Mouse (Mus musculus) kidney, postnatal 36 days (tissue): ENCODE results near the gene Mettl26.

Experiments
- DNase-seq, 2 experiments: peaks; one replicate each; pipeline ENCODE4 v3.0.0; 2021 to 2022; ENCODE audit warnings: mixed read lengths in 2 of 2

The Mettl26 gene

GRCm38 (mm10) chr17:25874721-25875170 lies at the start of gene Mettl26:
Gene Mettl26 (plus strand): TSS chr17:25875074.
- peak; percentile 93 to 95 for DNase-seq

DNA sequence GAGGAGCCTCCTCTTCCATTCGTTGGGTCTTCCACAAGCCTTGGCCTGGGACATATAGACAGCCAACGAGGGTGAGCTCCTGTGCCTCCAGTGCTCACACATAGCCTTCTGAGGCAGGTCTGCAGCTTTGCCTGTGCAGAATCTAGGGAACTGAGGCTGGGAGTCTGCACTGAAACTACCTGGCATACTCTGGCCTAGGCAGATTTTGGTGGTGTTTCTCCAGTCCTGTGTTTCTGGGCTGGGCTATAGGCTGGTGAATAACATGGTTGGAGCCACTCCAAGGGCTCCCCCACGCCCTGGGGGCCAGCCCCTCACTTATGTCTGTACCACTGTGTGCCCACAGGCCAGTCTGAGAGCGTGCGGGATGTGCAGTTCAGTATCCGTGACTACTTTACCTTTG lies 49.6 kb upstream of the Mettl26 start:
- DNase-seq: no peak

GRCm38 (mm10) chr17:25825984-25826570 lies 48.8 kb upstream of the Mettl26 start:
- no peak for DNase-seq

DNA sequence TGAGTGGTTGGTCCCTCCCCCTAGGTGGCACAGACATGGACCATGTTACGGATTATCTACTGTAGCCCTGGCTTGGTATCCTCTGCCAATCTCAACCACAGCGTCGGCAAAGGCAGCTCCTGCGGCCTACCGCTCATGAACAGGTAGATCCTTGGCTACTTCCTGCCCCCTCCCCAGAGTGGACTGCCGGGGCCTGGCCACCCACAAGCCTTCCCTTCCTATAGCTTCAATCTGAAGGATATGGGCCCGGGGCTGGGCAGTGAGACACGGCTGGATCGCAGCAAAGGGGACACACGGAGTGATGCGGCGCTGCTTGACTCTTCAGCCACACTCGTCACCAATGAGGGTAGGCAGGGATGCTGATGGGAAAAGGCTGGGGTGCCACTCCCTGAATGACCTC lies 47.9 kb upstream of the Mettl26 start:
- DNase-seq: no peak

DNA sequence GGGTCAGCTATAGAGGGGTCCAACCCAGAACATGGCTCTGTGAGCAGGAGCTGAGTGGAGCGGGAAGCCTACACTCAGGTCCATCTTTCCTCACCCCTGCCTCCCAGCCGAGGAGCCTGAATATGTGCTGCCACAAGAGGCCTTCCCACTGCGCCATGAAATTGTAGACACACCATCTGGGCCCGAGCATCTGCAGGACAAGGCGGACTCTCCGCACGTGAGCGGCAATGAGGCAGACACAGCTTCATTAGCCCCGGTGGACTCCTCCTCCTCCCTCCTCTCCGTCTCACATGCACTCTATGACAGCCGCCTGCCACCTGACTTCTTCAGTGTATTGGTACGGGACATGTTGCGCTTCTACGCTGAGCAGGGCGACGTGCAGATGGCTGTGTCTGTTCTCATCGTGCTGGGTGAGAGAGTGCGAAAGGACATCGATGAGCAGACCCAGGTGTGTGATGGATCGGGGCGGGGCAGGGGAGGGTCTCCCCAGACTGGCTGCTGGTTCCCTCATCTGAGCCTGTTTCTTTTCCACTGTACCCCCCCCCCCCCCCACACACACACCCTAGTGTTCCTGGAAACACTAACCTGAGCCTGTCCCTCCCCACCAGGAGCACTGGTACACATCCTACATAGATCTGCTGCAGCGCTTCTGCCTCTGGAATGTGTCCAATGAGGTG lies 47.2 kb upstream of the Mettl26 start:
- no peak for DNase-seq

GRCm38 (mm10) chr17:25828223-25828594 lies 46.7 kb upstream of the Mettl26 start:
- DNase-seq: no peak

DNA sequence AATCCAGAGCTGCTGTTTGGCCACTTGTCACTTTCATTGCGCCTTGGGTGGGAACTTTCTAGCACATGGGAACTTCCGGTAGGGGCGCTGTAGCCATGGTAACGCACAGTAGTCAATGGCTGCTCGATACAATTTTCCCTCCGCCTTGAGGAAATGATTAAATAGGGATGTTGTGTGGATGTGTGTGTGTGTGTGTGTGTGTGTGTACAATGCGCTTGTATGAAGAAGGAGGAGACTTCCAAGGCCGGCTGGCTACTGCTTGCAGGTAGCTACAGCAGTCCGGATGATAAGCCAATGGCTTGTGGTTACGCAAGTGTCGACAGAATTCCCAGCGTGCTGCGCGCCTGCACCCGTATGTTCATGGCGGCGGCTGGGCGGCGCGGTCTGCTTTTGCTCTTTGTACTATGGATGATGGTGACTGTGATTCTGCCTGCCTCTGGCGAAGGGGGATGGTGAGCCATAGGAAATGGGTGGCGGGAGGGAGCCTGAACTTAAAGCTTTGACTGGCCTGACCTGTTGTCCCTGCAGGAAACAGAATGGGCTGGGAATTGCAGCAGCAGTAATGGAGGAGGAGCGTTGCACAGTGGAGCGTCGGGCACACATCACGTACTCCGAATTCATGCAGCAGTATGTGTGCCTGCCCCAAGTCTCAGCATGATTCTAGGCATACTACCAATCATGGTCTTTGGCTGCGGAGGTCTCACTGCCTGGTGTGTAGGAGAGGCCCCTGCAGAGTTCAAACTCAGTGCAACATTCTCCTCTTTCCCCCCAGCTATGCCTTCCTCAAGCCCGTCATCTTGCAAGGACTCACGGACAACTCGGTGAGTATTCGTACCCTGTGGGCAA lies 45.9 kb upstream of the Mettl26 start, which contains the start of gene Jmjd8:
Gene Jmjd8, plus strand, starts transcription at position 156 of the 846 bp plus-strand sequence.
- peak; percentile 85 to 89 for DNase-seq

DNA sequence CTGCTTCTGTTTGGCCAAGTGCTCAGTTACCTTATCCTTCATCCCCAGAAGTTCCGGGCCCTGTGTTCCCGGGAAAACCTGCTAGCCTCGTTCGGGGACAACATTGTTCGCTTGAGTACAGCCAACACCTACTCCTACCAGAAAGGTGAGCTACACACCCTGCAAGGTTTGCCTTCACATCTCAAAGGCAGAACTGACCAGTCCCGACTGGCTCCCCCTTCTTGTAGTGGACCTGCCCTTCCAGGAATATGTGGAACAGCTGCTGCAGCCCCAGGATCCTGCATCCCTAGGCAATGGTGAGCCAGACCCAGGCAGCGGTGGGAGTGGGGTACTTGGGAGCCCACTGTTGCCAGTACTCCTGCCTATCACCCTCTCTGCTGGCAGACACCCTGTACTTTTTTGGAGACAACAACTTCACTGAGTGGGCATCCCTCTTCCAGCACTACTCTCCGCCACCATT lies 45.3 kb upstream of the Mettl26 start:
- DNase-seq: no peak

DNA sequence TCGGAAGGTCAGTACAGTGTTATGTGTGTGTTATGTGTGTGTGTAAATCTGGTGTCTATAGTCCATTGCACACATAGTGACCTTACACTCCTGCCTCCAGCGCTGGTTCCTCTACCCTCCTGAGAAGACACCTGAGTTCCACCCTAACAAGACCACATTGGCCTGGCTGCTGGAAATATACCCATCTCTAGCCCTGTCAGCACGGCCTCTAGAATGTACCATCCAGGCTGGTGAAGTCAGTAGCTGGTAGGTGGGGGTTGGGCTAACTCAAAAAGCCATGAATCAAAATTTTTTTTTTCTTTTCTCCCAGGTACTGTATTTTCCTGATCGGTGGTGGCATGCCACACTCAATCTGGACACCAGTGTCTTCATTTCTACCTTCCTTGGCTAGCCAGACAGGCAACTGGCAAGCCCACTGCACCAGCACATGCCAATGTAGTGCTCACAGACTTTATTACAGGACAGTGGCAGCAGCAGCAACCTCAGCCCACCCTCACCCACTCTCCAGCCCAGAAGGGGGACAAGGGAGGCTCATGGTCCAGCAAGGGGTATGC lies 44.6 kb upstream of the Mettl26 start:
- no peak for DNase-seq

- DNase-seq: no peak
Measured at GRCm38 (mm10) chr17:25830806-25831431, 44.0 kb upstream of the Mettl26 start.

DNA sequence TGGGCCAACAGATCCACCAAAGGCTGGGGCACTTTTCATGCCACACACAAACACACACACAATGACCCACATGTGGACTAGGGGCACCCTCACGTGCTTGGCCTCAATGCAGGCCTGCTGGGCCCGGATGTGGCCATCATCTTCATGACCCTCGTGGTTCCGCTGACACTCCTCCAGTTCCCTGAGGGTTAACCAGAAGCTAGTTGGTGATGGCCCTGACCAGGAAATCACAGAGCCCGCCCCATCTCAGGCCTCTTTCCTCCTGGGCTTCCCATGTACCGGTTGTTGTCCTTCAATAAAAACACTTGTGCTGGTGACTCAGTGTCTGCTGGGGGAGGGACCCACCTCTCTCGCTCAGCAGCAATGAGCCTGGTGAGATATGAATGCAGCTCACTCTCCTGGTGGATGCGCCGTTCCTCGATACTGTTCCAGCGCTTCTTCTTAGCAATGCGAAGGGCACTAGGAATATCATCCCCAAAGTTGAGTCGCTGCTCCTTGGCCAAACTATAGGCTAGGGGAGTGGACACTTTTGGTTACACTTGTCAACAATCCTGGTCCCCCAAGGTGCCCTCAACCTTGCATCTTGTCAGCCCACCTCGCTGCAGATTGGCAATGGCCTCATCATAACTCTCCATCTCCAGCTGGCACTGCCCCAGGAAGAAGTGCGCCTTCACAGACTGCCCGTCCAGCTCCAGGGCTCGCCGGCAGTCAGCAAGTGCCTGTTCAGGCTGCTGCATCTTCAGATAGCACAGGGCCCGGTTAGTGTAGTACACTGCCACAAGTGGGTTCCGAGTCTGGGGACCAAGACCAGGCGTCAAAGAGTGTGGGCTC lies 43.2 kb upstream of the Mettl26 start:
- peak in 1 of 2 experiments; percentile 63 for DNase-seq

DNA sequence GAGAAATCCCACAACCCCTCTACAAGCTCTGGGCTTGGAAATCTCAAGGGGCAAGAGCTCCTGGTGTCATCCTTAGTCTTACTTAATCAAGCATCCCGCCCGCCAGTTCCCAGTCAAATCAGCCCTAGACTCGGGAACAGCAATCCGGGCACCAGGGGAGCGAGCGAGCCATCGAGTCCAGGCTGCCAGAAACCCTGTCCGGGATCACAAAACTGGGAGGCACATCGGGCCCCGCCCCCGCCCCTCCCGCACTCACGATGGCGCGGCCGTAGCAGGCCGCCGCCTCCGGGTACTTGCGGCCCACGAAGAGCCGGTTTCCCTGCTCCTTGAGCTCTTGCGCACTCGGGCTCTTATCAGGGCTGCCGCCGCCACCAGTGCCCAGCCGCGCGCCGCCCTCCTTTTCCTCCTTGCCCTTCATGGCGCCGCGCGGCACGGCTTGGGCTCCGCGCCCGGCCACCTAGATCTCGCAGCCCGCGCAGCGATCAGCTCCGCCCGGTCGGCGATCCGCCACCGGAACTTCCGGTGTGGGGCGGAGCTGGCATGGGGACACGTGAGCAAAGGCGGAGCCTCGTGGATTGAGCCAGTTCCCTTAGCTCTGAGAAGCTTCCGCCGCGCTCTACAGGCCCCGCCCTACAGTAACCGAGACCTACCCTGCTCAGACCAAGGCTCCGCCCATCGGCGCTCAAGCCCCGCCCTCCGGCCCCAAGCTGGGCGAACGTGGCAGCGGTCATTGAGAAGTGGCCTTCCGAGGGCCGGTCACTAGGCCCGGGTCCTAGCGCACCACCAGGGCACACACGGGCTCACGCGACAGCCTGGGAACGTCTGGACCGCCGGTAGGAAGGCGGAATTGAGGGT lies 42.2 kb upstream of the Mettl26 start:
- DNase-seq: peak; percentile 100

GRCm38 (mm10) chr17:25833291-25833663 lies 41.6 kb upstream of the Mettl26 start, which contains the start of gene Stub1:
Gene Stub1 (minus strand): TSS chr17:25833404.
- DNase-seq: peak; percentile 96 to 97

DNA sequence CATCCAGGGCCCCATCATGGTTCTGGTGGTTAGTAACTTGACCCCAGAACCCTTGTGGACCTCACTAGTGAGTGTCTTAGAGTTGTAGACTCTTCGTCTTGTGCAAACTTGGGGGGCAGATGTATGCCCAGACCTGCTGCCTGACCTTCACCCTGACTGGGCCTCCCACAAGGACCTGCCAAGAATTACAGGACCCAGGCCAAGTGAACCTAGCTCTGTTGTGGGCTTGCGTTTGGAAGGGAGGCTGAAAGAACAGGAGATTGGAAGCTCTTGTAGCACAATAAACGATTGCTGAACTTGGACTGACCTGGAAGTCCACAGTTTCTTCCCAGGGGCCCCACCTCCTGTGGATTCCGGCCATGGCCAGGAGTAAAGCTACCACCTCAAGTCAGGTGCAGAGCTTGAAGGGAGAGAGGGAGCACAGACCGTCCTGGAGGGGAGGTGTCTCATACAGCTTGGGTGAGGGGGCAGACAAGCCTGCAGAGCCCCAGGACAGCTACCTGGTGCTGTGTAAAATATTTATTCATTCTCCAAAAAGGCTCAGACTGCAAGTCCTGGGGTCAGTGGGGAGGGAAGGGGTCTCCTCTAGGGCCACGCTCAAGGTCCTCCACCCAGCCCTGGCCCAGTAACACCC lies 40.8 kb upstream of the Mettl26 start:
- peak; percentile 78 to 83 for DNase-seq

GRCm38 (mm10) chr17:25834595-25835222 lies 40.2 kb upstream of the Mettl26 start:
- DNase-seq: peak in 1 of 2 experiments; percentile 26

- peak in 1 of 2 experiments; percentile 26 for DNase-seq
Measured at GRCm38 (mm10) chr17:25835301-25835700, 39.6 kb upstream of the Mettl26 start.

DNA sequence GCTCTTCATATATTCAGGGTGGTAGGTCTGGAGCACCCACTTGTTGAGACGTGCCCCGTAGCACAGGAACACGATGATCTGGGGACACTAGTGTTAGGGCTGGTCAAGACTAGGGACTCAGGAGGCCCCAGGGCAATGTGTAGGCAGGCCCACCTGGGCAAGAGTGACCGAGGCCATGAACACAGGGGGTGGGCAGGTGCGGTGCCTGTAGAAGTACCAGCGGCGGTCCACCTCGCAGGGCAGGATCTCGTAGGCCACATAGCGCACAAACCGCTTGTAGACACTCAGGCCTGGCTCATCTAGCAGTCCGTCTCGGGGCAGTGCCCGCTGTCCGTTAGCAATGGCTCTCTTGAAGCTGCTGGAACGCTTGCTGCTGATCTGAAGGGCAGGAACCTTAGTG lies 39.1 kb upstream of the Mettl26 start:
- peak in 1 of 2 experiments; percentile 32 for DNase-seq

- DNase-seq: peak; percentile 53 to 59
Measured at GRCm38 (mm10) chr17:25836397-25837075, 38.3 kb upstream of the Mettl26 start.

GRCm38 (mm10) chr17:25837076-25837410 lies 37.8 kb upstream of the Mettl26 start, which contains the start of gene Rhbdl1:
Gene Rhbdl1 (minus strand): TSS chr17:25837295.
- DNase-seq: peak; percentile 76 to 82
